Mouse (Mus musculus) CH12.LX (cell line): ENCODE results near the gene BC034090. TPM values are rescaled to one million over a fixed set of nuclear protein-coding genes. Genes with fewer than 3 reads are reported as not detected.

ENCODE experiments used
- DNase-seq: peaks from one replicate; pipeline ENCODE4 v3.0.0-alpha.2; 2013; ENCODE audit errors: extremely low read depth
- H3K27ac ChIP-seq: 2 replicates; pipeline ENCODE4 v1.5.1; 2012; ENCODE audit warnings: low read depth, mild to moderate bottlenecking, control low read depth, moderate library complexity; ENCODE audit not compliant: insufficient read depth
- H3K27me3 ChIP-seq: replicated peaks from 2 replicates; pipeline ENCODE3; 2012; ENCODE audit warnings: inconsistent platforms
- H3K36me3 ChIP-seq, 2 experiments: replicated peaks in 1 of 2; 2 replicates each; pipeline versions ENCODE3 to v1.6.1; 2012; ENCODE audit warnings: inconsistent platforms in 1 of 2, low read length in 1 of 2, mild to moderate bottlenecking in 1 of 2, mixed read lengths in 1 of 2, moderate library complexity in 1 of 2; ENCODE audit not compliant: control insufficient read depth in 1 of 2, insufficient read depth in 1 of 2
- H3K4me1 ChIP-seq, 2 experiments: 2 replicates each; pipeline ENCODE4 v1.6.1; 2012; ENCODE audit warnings: inconsistent platforms in 1 of 2, moderate library complexity in 1 of 2; ENCODE audit not compliant: insufficient read depth in 2 of 2, control insufficient read depth in 1 of 2
- H3K4me2 ChIP-seq: 2 replicates; pipeline ENCODE4 v1.6.1; 2012; ENCODE audit warnings: low read depth, mild to moderate bottlenecking, control low read depth; ENCODE audit not compliant: poor library complexity, insufficient read depth, severe bottlenecking
- H3K4me3 ChIP-seq, 3 experiments: fragments of 150-350 bp in 1 of 3; sonication (generic) in 1 of 3; replicated peaks in 1 of 3; 2 replicates each; pipeline versions ENCODE3 to v1.5.1; 2011 to 2012; ENCODE audit warnings: low read depth in 2 of 3, low read length in 2 of 3, mild to moderate bottlenecking in 2 of 3, moderate library complexity in 2 of 3, control low read depth in 1 of 3, improper control_type of control experiment in 1 of 3, inconsistent platforms in 1 of 3, mixed read lengths in 1 of 3; ENCODE audit not compliant: poor library complexity in 1 of 3
- H3K79me2 ChIP-seq: replicated peaks from 2 replicates; pipeline ENCODE4 v1.6.1; 2012; ENCODE audit warnings: mild to moderate bottlenecking, moderate library complexity; ENCODE audit not compliant: control insufficient read depth, poor library complexity, insufficient read depth, severe bottlenecking; ENCODE audit errors: extremely low read depth
- H3K9ac ChIP-seq: 2 replicates; pipeline ENCODE4 v1.6.1; 2012; ENCODE audit warnings: low read depth, mild to moderate bottlenecking, control low read depth, moderate library complexity; ENCODE audit not compliant: insufficient read depth
- H3K9me3 ChIP-seq: replicated peaks from 2 replicates; pipeline ENCODE3; 2012; ENCODE audit warnings: low read length, inconsistent platforms, mixed read lengths
- BHLHE40 ChIP-seq: IDR thresholded peaks from 2 replicates; pipeline ENCODE4 v1.6.1; 2011; ENCODE audit warnings: mild to moderate bottlenecking, low read depth, low read length, improper control_type of control experiment
- CHD1 ChIP-seq: IDR thresholded peaks from 2 replicates; pipeline ENCODE4 v1.6.1; 2012; ENCODE audit warnings: low read depth, low read length, improper control_type of control experiment, inconsistent platforms
- CHD2 ChIP-seq: IDR thresholded peaks from 2 replicates; pipeline ENCODE4 v1.6.1; 2011; ENCODE audit warnings: low read length, improper control_type of control experiment
- CTCF ChIP-seq, 2 experiments: IDR thresholded peaks in 1 of 2; conservative IDR thresholded peaks in 1 of 2; 2 replicates each; pipeline ENCODE4 v1.5.1; 2011 to 2012; ENCODE audit warnings: low read depth in 2 of 2, low read length in 2 of 2, improper control_type of control experiment in 1 of 2, inconsistent platforms in 1 of 2, mild to moderate bottlenecking in 1 of 2, moderate library complexity in 1 of 2
- E2F4 ChIP-seq: IDR thresholded peaks from 2 replicates; pipeline ENCODE4 v1.6.1; 2011; ENCODE audit warnings: low read depth, low read length, improper control_type of control experiment; ENCODE audit not compliant: insufficient replicate concordance
- ELF1 ChIP-seq: IDR thresholded peaks from 2 replicates; pipeline ENCODE4 v1.6.1; 2014; ENCODE audit warnings: low read depth, mild to moderate bottlenecking, inconsistent platforms, low read length, improper control_type of control experiment
- EP300 ChIP-seq: IDR thresholded peaks from 2 replicates; pipeline ENCODE4 v1.6.1; 2011; ENCODE audit warnings: low read length, improper control_type of control experiment
- ETS1 ChIP-seq: conservative IDR thresholded peaks from 2 replicates; pipeline ENCODE4 v1.6.1; 2012; ENCODE audit warnings: low read depth, mild to moderate bottlenecking, inconsistent platforms, low read length, improper control_type of control experiment, moderate library complexity
- GABPA ChIP-seq: IDR thresholded peaks from 2 replicates; pipeline ENCODE4 v1.6.1; 2012; ENCODE audit warnings: low read depth, low read length, improper control_type of control experiment, inconsistent platforms; ENCODE audit not compliant: insufficient replicate concordance
- HCFC1 ChIP-seq: IDR thresholded peaks from 2 replicates; pipeline ENCODE4 v1.6.1; 2012; ENCODE audit warnings: low read depth, mild to moderate bottlenecking, inconsistent platforms, low read length, improper control_type of control experiment
- JUND ChIP-seq: conservative IDR thresholded peaks from 2 replicates; pipeline ENCODE4 v1.6.1; 2011; ENCODE audit warnings: low read depth, low read length, improper control_type of control experiment
- MAX ChIP-seq: IDR thresholded peaks from 2 replicates; pipeline ENCODE4 v1.6.1; 2011; ENCODE audit warnings: low read length, improper control_type of control experiment
- MAZ ChIP-seq: IDR thresholded peaks from 2 replicates; pipeline ENCODE4 v1.6.1; 2012; ENCODE audit warnings: low read depth, mild to moderate bottlenecking, inconsistent platforms, low read length, improper control_type of control experiment, moderate library complexity
- MEF2A ChIP-seq: IDR thresholded peaks from 2 replicates; pipeline ENCODE4 v1.6.1; 2014; ENCODE audit warnings: low read depth, mild to moderate bottlenecking, inconsistent platforms, low read length, improper control_type of control experiment, borderline replicate concordance
- MXI1 ChIP-seq: IDR thresholded peaks from 2 replicates; pipeline ENCODE4 v1.6.1; 2011; ENCODE audit warnings: mild to moderate bottlenecking, low read depth, low read length, improper control_type of control experiment
- NRF1 ChIP-seq: IDR thresholded peaks from 2 replicates; pipeline ENCODE4 v1.6.1; 2014; ENCODE audit warnings: low read depth, mild to moderate bottlenecking, inconsistent platforms, low read length, improper control_type of control experiment, moderate library complexity
- POLR2A ChIP-seq: IDR thresholded peaks from 2 replicates; pipeline ENCODE4 v1.6.1; 2011; ENCODE audit warnings: low read depth, mild to moderate bottlenecking, improper control_type of control experiment, low read length
- POLR2AphosphoS2 ChIP-seq: IDR thresholded peaks from 2 replicates; pipeline ENCODE4 v1.6.1; 2011; ENCODE audit warnings: low read depth, low read length, improper control_type of control experiment
- RAD21 ChIP-seq: IDR thresholded peaks from 2 replicates; pipeline ENCODE4 v1.6.1; 2011; ENCODE audit warnings: low read depth, mild to moderate bottlenecking, low read length, improper control_type of control experiment, moderate library complexity
- RCOR1 ChIP-seq: conservative IDR thresholded peaks from 2 replicates; pipeline ENCODE4 v1.6.1; 2012; ENCODE audit warnings: low read depth, mild to moderate bottlenecking, inconsistent platforms, low read length, improper control_type of control experiment
- TBP ChIP-seq: conservative IDR thresholded peaks from 2 replicates; pipeline ENCODE4 v1.6.1; 2011; ENCODE audit warnings: low read depth, low read length, improper control_type of control experiment
- USF1 ChIP-seq: IDR thresholded peaks from 2 replicates; pipeline ENCODE4 v1.6.1; 2014; ENCODE audit warnings: low read depth, mild to moderate bottlenecking, inconsistent platforms, low read length, improper control_type of control experiment
- ZMIZ1 ChIP-seq: IDR thresholded peaks from 2 replicates; pipeline ENCODE4 v1.6.1; 2012; ENCODE audit warnings: low read depth, mild to moderate bottlenecking, inconsistent platforms, low read length, improper control_type of control experiment
- ZNF384 ChIP-seq: IDR thresholded peaks from 2 replicates; pipeline ENCODE4 v1.6.1; 2012; ENCODE audit warnings: low read depth, low read length, improper control_type of control experiment, inconsistent platforms
- dilution Hi-C: fragments of 300-500 bp; cut with MboI; formaldehyde crosslinking; loops from 2 replicates; pipeline ENCODE4 v1.14.3; 2020; ENCODE audit warnings: low sequenced_read_pairs; ENCODE audit not compliant: extremely low pct_unique_long_range_greater_than_20kb, extremely low pct_ligation_motif_present
- in situ Hi-C: fragments of 300-500 bp; cut with MboI; formaldehyde crosslinking; loops from 3 replicates; pipeline ENCODE4 v1.14.3; 2019; ENCODE audit warnings: low sequenced_read_pairs, low pct_ligation_motif_present, low pct_unique_long_range_greater_than_20kb, mixed read lengths
- polyA plus RNA-seq: library from polyadenylated mRNA; unstranded; fragments of >175 nt; gene quantifications from 2 replicates; pipeline ENCODE4 v1.2.1, GENCODE M21; 2012; ENCODE audit warnings: low read depth; ENCODE audit not compliant: insufficient read length
- total RNA-seq, 2 experiments: library from RNA; depleted of rRNA; stranded (reverse); fragments of 300-350 nt in 1 of 2; fragments of >200 nt in 1 of 2; gene quantifications; 2 replicates each; pipeline ENCODE4 v1.2.3; 2012 to 2014

The BC034090 gene
- total and polyA plus RNA-seq, 3 experiments, result 1.6 to 4.6 (median 3.0) TPM

GRCm38 (mm10) chr1:155235641-155236040 lies 8.6 kb downstream of the BC034090 start:
- no peak overlapping the region for H3K27ac ChIP-seq
- H3K4me3 ChIP-seq, result no peak overlapping the region
- no peaks in the 10 kb centered on the region for H3K9me3 ChIP-seq
- peaks cover 2% of the 10 kb centered on the region for H3K27me3 ChIP-seq
- H3K9ac ChIP-seq, result no peak overlapping the region
- no peak for TF ChIP-seq ZMIZ1
- no peak for TF ChIP-seq POLR2AphosphoS2
- TF ChIP-seq ELF1, result no peak
- no peak for TF ChIP-seq NRF1
- TF ChIP-seq ZNF384, result no peak
- TF ChIP-seq USF1, result no peak
- no peak for TF ChIP-seq MAX
- no peak for TF ChIP-seq MAZ
- TF ChIP-seq HCFC1, result no peak
- TF ChIP-seq JUND, result no peak
- no peak for TF ChIP-seq CHD2
- no peak for TF ChIP-seq TBP
- TF ChIP-seq RCOR1, result no peak
- no peaks in the 10 kb centered on the region for H3K36me3 ChIP-seq
- in situ Hi-C loops (no loop called here), dilution Hi-C loops (no loop called here)
- peaks cover 6 to 34% of the 10 kb centered on the region in 2 experiments; a peak in 2 of 4 replicates for H3K4me1 ChIP-seq
- no peak overlapping the region for H3K4me2 ChIP-seq
- DNase-seq, result no peak
- no peaks in the 10 kb centered on the region for H3K79me2 ChIP-seq

GRCm38 (mm10) chr1:155233931-155234607 lies 10.2 kb downstream of the BC034090 start:
- Histone ChIP-seq H3K4me3 (no peak overlapping the region), H3K4me2 (no peak overlapping the region), H3K4me1 (peaks cover 6 to 50% of the 10 kb centered on the region in 2 experiments; a peak in 2 of 4 replicates), H3K79me2 (no peaks in the 10 kb centered on the region), H3K27ac (no peak overlapping the region), H3K36me3 (no peaks in the 10 kb centered on the region), H3K27me3 (peaks cover 2% of the 10 kb centered on the region), H3K9ac (no peak overlapping the region), H3K9me3 (no peaks in the 10 kb centered on the region)
- dilution Hi-C loops, result no loop called here
- TF ChIP-seq JUND (no peak), ETS1 (no peak), POLR2AphosphoS2 (no peak), E2F4 (no peak), GABPA (no peak), NRF1 (no peak), BHLHE40 (no peak), MEF2A (no peak), POLR2A (no peak), CTCF (conservative IDR thresholded peaks at IDR 0.05 in 1 of 2, IDR thresholded peaks at IDR 0.05 in 1 of 2; ENCODE audit: low read depth in 2 of 2, low read length in 2 of 2) (no peak), ZMIZ1 (no peak), MAZ (no peak), EP300 (no peak), TBP (no peak), CHD1 (no peak), MXI1 (no peak), RAD21 (no peak), ELF1 (no peak), MAX (no peak), RCOR1 (no peak)
- in situ Hi-C loops, result no loop called here
- DNase-seq, result no peak
